Mouse (Mus musculus): ENCODE measurements around the gene Limch1.

Limch1 gene

GRCm38 (mm10) chr5:66967646-66968045 is 222.0 kb downstream of the Limch1 start:
- no peak for DNase-seq (ENCODE audit: extremely low read depth, low read depth)

GRCm38 (mm10) chr5:66968059-66968833 is 222.6 kb downstream of the Limch1 start:
- DNase-seq (ENCODE audit: extremely low read depth, low read depth), result no peak

- DNase-seq (ENCODE audit: extremely low read depth, low read depth), result no peak
Observed at GRCm38 (mm10) chr5:66968925-66969711, 223.5 kb downstream of the Limch1 start.

GRCm38 (mm10) chr5:66975621-66976020 is 230.0 kb downstream of the Limch1 start:
- no peak for DNase-seq (ENCODE audit: extremely low read depth, low read depth)

- DNase-seq (ENCODE audit: extremely low read depth, low read depth), result no peak
Observed at GRCm38 (mm10) chr5:66979332-66980218, 233.9 kb downstream of the Limch1 start.

- no peak for DNase-seq (ENCODE audit: extremely low read depth, low read depth)
Observed at GRCm38 (mm10) chr5:66980862-66981261, 235.2 kb downstream of the Limch1 start.

- DNase-seq (ENCODE audit: extremely low read depth, low read depth), result no peak
Observed at GRCm38 (mm10) chr5:66983104-66983503, 237.5 kb downstream of the Limch1 start.

GRCm38 (mm10) chr5:66988926-66989325 is 243.3 kb downstream of the Limch1 start:
- DNase-seq (ENCODE audit: extremely low read depth, low read depth), result no peak

- DNase-seq (ENCODE audit: extremely low read depth, low read depth), result no peak
Observed at GRCm38 (mm10) chr5:66989531-66989930, 243.9 kb downstream of the Limch1 start.

GRCm38 (mm10) chr5:66992401-66992800 is 246.8 kb downstream of the Limch1 start:
- no peak for DNase-seq (ENCODE audit: extremely low read depth, low read depth)

GRCm38 (mm10) chr5:66993076-66993475 is 247.4 kb downstream of the Limch1 start:
- DNase-seq (ENCODE audit: extremely low read depth, low read depth), result no peak

- no peak for DNase-seq (ENCODE audit: extremely low read depth, low read depth)
Observed at GRCm38 (mm10) chr5:66996124-66996523, 250.5 kb downstream of the Limch1 start.

- DNase-seq (ENCODE audit: extremely low read depth, low read depth), result no peak
Observed at GRCm38 (mm10) chr5:66996886-66997599, 251.4 kb downstream of the Limch1 start.

- DNase-seq (ENCODE audit: extremely low read depth, low read depth), result no peak
Observed at GRCm38 (mm10) chr5:66997600-66997930, 251.9 kb downstream of the Limch1 start.

GRCm38 (mm10) chr5:66998341-66998740 is 252.7 kb downstream of the Limch1 start:
- no peak for DNase-seq (ENCODE audit: extremely low read depth, low read depth)

- no peak for DNase-seq (ENCODE audit: extremely low read depth, low read depth)
Observed at GRCm38 (mm10) chr5:67002346-67002745, 256.7 kb downstream of the Limch1 start.

- DNase-seq (ENCODE audit: extremely low read depth, low read depth), result no peak
Observed at GRCm38 (mm10) chr5:67004619-67005018, 259.0 kb downstream of the Limch1 start.

GRCm38 (mm10) chr5:67011043-67011870 is 265.6 kb downstream of the Limch1 start:
- DNase-seq (ENCODE audit: extremely low read depth, low read depth), result no peak

- no peak for DNase-seq (ENCODE audit: extremely low read depth, low read depth)
Observed at GRCm38 (mm10) chr5:67011985-67012384, 266.4 kb downstream of the Limch1 start.

GRCm38 (mm10) chr5:67013926-67014325 is 268.3 kb downstream of the Limch1 start:
- DNase-seq (ENCODE audit: extremely low read depth, low read depth), result no peak
